Mouse (Mus musculus) thymus, adult 2 months (tissue): Measurements from ENCODE around the gene Lrrc10b. TPM values are rescaled to one million over a fixed set of nuclear protein-coding genes. Genes with fewer than 3 reads are reported as not detected.

ENCODE experiments used
- DNase-seq: peaks from one replicate; pipeline ENCODE4 v3.0.0; 2021
- H3K27ac ChIP-seq: fragments of 200-500 bp; 2 replicates; pipeline ENCODE4 v1.5.1; 2012; ENCODE audit warnings: low read length, control low read depth; ENCODE audit not compliant: control insufficient read depth, insufficient read depth
- H3K27me3 ChIP-seq: fragments of 200-500 bp; 2 replicates; pipeline ENCODE4 v1.6.1; 2012; ENCODE audit warnings: mild to moderate bottlenecking, low read length, moderate library complexity, mixed read lengths; ENCODE audit not compliant: control insufficient read depth, insufficient read depth
- H3K36me3 ChIP-seq: fragments of 200-500 bp; 2 replicates; pipeline ENCODE4 v1.6.1; 2012; ENCODE audit warnings: mild to moderate bottlenecking, low read length, moderate library complexity; ENCODE audit not compliant: control insufficient read depth, insufficient read depth
- H3K4me1 ChIP-seq: fragments of 200-500 bp; replicated peaks from 2 replicates; pipeline ENCODE4 v1.6.1; 2012; ENCODE audit warnings: low read length; ENCODE audit not compliant: control insufficient read depth, insufficient read depth
- H3K4me3 ChIP-seq: fragments of 200-500 bp; 2 replicates; pipeline ENCODE4 v1.5.1; 2012; ENCODE audit warnings: mild to moderate bottlenecking, low read length, control low read depth, moderate library complexity; ENCODE audit not compliant: control insufficient read depth, insufficient read depth
- CTCF ChIP-seq: fragments of 200-500 bp; IDR thresholded peaks from 2 replicates; pipeline ENCODE4 v1.5.1; 2012; ENCODE audit warnings: mild to moderate bottlenecking, control low read depth, low read length, moderate library complexity, borderline replicate concordance; ENCODE audit not compliant: control insufficient read depth, poor library complexity, insufficient read depth; ENCODE audit errors: extremely low read depth
- POLR2A ChIP-seq: fragments of 200-500 bp; IDR thresholded peaks from 2 replicates; pipeline ENCODE4 v1.6.1; 2012; ENCODE audit warnings: mild to moderate bottlenecking, low read length, control low read depth, moderate library complexity; ENCODE audit not compliant: control insufficient read depth, poor library complexity, insufficient read depth; ENCODE audit errors: extremely low read depth
- WGBS: fragments of 180-500 bp; shearing (Covaris S2); methylation state at CpG from one replicate; pipeline ENCODE4 v1.1.7; 2018; 5-methylcytosine and 5-hydroxymethylcytosine counted together
- polyA plus RNA-seq: library from polyadenylated mRNA; depleted of rRNA; stranded (reverse); fragments of >200 nt; gene quantifications from 2 replicates; pipeline ENCODE4 v1.2.3, GENCODE M21; 2012; rRNA removed

The Lrrc10b gene
- polyA plus RNA-seq, 1 experiment = 0.59 TPM

DNA sequence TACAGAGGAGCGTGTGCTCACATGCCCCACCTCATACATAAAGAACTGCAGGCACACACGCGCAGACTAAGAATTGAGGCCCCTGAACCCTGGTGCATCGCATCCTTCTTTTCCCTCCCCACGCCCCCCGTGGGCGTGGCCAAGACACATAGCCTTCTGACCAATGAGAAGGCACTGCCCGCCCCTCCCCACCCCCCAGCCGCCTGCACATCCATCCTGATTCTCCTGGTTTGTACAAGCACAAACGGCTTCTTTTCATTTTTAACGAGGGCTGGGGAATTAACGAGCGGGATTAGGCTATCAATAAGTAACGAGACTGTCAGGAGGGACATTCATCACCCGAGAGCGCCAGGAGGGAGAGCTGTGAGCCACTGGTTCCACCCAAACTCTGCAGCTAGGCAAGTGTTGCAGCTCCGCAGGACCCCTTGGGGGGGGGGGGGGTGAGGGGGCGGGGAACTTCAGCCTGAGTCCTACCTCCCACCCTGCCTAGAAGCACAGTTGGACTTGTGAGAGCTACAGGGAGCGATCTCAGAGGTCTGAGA lies 43.5 kb downstream of the Lrrc10b start:
- Histone ChIP-seq H3K27ac (no peak overlapping the region), H3K4me3 (no peak overlapping the region), H3K4me1 (no peaks in the 10 kb centered on the region), H3K27me3 (no peaks in the 10 kb centered on the region; the same call in 1 of the 2 replicates), H3K36me3 (no peaks in the 10 kb centered on the region)
- TF ChIP-seq POLR2A = no peak
- no peak for TF ChIP-seq CTCF
- WGBS = 8% methylated on average over 19 of the region's 19 CpGs
- DNase-seq = no peak

Other genes starting within 250 kb of the Lrrc10b start
- 2.7 and 4.9 TPM in 2 replicates for gene Myrf, start 216.7 kb downstream of the Lrrc10b start, polyA plus RNA-seq
- 3.0 and 3.2 TPM in 2 replicates for gene Dagla, start 152.6 kb downstream of the Lrrc10b start, polyA plus RNA-seq
- 1.8 and 2.7 TPM in 2 replicates for gene Syt7, start 68.4 kb downstream of the Lrrc10b start, polyA plus RNA-seq
- gene Ppp1r32, start 25.5 kb upstream of the Lrrc10b start, polyA plus RNA-seq = 2.0 and 2.1 TPM in 2 replicates
- 106 and 113 TPM in 2 replicates for gene Cpsf7, start 67.8 kb upstream of the Lrrc10b start, polyA plus RNA-seq
- gene Sdhaf2, start 68.7 kb upstream of the Lrrc10b start, polyA plus RNA-seq = 42.1 and 42.2 TPM in 2 replicates
- gene Tmem216, start 98.8 kb upstream of the Lrrc10b start, polyA plus RNA-seq = 14.8 and 22.2 TPM in 2 replicates
- 87.9 and 93.7 TPM in 2 replicates for gene Cyb561a3, start 119.7 kb upstream of the Lrrc10b start, polyA plus RNA-seq
- 18.7 and 20.6 TPM in 2 replicates for gene Tmem138, start 119.9 kb upstream of the Lrrc10b start, polyA plus RNA-seq
- gene Ddb1, start 147.9 kb upstream of the Lrrc10b start, polyA plus RNA-seq = 154 and 156 TPM in 2 replicates
- 17.3 and 20.2 TPM in 2 replicates for gene Tkfc, start 148.2 kb upstream of the Lrrc10b start, polyA plus RNA-seq
- 3.1 and 4.7 TPM in 2 replicates for gene Vwce, start 176.7 kb upstream of the Lrrc10b start, polyA plus RNA-seq
- gene Pga5, start 220.6 kb upstream of the Lrrc10b start, polyA plus RNA-seq = 0.46 and 0.59 TPM in 2 replicates
- 38.2 and 40.4 TPM in 2 replicates for gene Vps37c, start 231.3 kb upstream of the Lrrc10b start, polyA plus RNA-seq